Mouse (Mus musculus): ENCODE data around the gene Pycr2. TPM values are rescaled to one million over a fixed set of nuclear protein-coding genes. Genes with fewer than 3 reads are reported as not detected.
A peak's percentile ranks its signal among the peaks of the same experiment; 100 is the strongest.

Gene Pycr2
- polyA plus RNA-seq, 1 experiment from 2014 or later, result 109 TPM

GRCm38 (mm10) chr1:180943032-180943644 is 39.0 kb downstream of the Pycr2 start:
- Histone ChIP-seq H3K27ac (peak overlapping the region; percentile 56), H3K9ac (peak overlapping the region; percentile 88), H3K4me1 (peaks cover 48% of the 10 kb centered on the region), H3K4me2 (peak overlapping the region; percentile 89), H3K4me3 (peak overlapping the region; percentile 83), H3K9me3 (no peaks in the 10 kb centered on the region), H3K27me3 (peaks cover 24% of the 10 kb centered on the region), H3K36me3 (0 out of 2 replicates have a peak, but pooled peaks cover 3% of the 10 kb centered on the region)
- 39% methylated on average over 11 of the region's 11 CpGs for WGBS
- ATAC-seq (ENCODE audit: insufficient number of reproducible peaks, insufficient read depth, low FRiP score, low TSS enrichment, low read depth), result no peak

- H3K27ac ChIP-seq, result no peak overlapping the region
- 0 out of 2 replicates have a peak, but pooled peaks cover 3% of the 10 kb centered on the region for H3K36me3 ChIP-seq
- H3K4me2 ChIP-seq, result 0 out of 2 replicates have a peak overlapping the region, but pooled peaks have one; percentile 89
- no peak overlapping the region for H3K4me3 ChIP-seq
- no peak overlapping the region for H3K9ac ChIP-seq
- peaks cover 22% of the 10 kb centered on the region for H3K27me3 ChIP-seq
- H3K9me3 ChIP-seq, result no peaks in the 10 kb centered on the region
- peaks cover 48% of the 10 kb centered on the region for H3K4me1 ChIP-seq
- ATAC-seq (ENCODE audit: insufficient number of reproducible peaks, insufficient read depth, low FRiP score, low TSS enrichment, low read depth), result no peak
- WGBS, result 81% methylated on average over 1 of the region's 1 CpGs
Measured at GRCm38 (mm10) chr1:180943896-180944295, 39.8 kb downstream of the Pycr2 start.

- 77% methylated on average over 4 of the region's 4 CpGs for WGBS
- H3K27me3 ChIP-seq, result peaks cover 22% of the 10 kb centered on the region
Measured at GRCm38 (mm10) chr1:180944553-180944952, 40.5 kb downstream of the Pycr2 start.

GRCm38 (mm10) chr1:180945001-180945980 is 41.2 kb downstream of the Pycr2 start:
- Histone ChIP-seq H3K4me2 (peak overlapping the region; percentile 47), H3K27ac (peak overlapping the region; percentile 82), H3K27me3 (peaks cover 20% of the 10 kb centered on the region), H3K9ac (peak overlapping the region; percentile 32; the same call in 1 of the 2 replicates), H3K4me1 (peaks cover 48% of the 10 kb centered on the region), H3K4me3 (no peak overlapping the region), H3K9me3 (no peaks in the 10 kb centered on the region), H3K36me3 (peaks cover 13% of the 10 kb centered on the region; the same call in 1 of the 2 replicates)
- 17% methylated on average over 20 of the region's 20 CpGs for WGBS
- ATAC-seq (ENCODE audit: insufficient number of reproducible peaks, insufficient read depth, low FRiP score, low TSS enrichment, low read depth), result peak; percentile 79

More at GRCm38 (mm10) chr1:180944553-180944952, 40.5 kb downstream of the Pycr2 start:
- Histone ChIP-seq H3K4me2 (peak overlapping the region; percentile 47; the same call in 1 of the 2 replicates), H3K4me3 (no peak overlapping the region), H3K9ac (no peak overlapping the region), H3K27ac (peak overlapping the region; percentile 82), H3K36me3 (peaks cover 6% of the 10 kb centered on the region; the same call in 1 of the 2 replicates), H3K4me1 (peaks cover 48% of the 10 kb centered on the region), H3K9me3 (no peaks in the 10 kb centered on the region)
- no peak for ATAC-seq (ENCODE audit: insufficient number of reproducible peaks, insufficient read depth, low FRiP score, low TSS enrichment, low read depth)

- peak overlapping the region; percentile 32 for H3K9ac ChIP-seq
- H3K9me3 ChIP-seq, result no peaks in the 10 kb centered on the region
- H3K4me2 ChIP-seq, result peak overlapping the region; percentile 47; the same call in 1 of the 2 replicates
- WGBS, result 88% methylated on average over 6 of the region's 6 CpGs
- H3K27ac ChIP-seq, result peak overlapping the region; percentile 82
- no peak overlapping the region for H3K4me3 ChIP-seq
- H3K4me1 ChIP-seq, result peaks cover 41% of the 10 kb centered on the region
- peaks cover 8% of the 10 kb centered on the region for H3K27me3 ChIP-seq
- peaks cover 17% of the 10 kb centered on the region for H3K36me3 ChIP-seq
- ATAC-seq (ENCODE audit: insufficient number of reproducible peaks, insufficient read depth, low FRiP score, low TSS enrichment, low read depth), result no peak
Measured at GRCm38 (mm10) chr1:180946448-180946847, 42.4 kb downstream of the Pycr2 start.

GRCm38 (mm10) chr1:180952085-180952746 is 48.1 kb downstream of the Pycr2 start:
- Histone ChIP-seq H3K9ac (no peak overlapping the region), H3K4me3 (no peak overlapping the region), H3K27ac (no peak overlapping the region), H3K36me3 (peaks cover 60% of the 10 kb centered on the region), H3K9me3 (no peaks in the 10 kb centered on the region), H3K27me3 (no peaks in the 10 kb centered on the region), H3K4me1 (peaks cover 12% of the 10 kb centered on the region), H3K4me2 (no peak overlapping the region)
- ATAC-seq (ENCODE audit: insufficient number of reproducible peaks, insufficient read depth, low FRiP score, low TSS enrichment, low read depth), result no peak
- 86% methylated on average over 6 of the region's 6 CpGs for WGBS

- no peak overlapping the region for H3K9ac ChIP-seq
- H3K27me3 ChIP-seq, result no peaks in the 10 kb centered on the region
- ATAC-seq (ENCODE audit: insufficient number of reproducible peaks, insufficient read depth, low FRiP score, low TSS enrichment, low read depth), result no peak
- H3K27ac ChIP-seq, result no peak overlapping the region
- H3K9me3 ChIP-seq, result no peaks in the 10 kb centered on the region
- peaks cover 60% of the 10 kb centered on the region for H3K36me3 ChIP-seq
- WGBS, result 87% methylated on average over 5 of the region's 5 CpGs
- no peak overlapping the region for H3K4me2 ChIP-seq
- peaks cover 12% of the 10 kb centered on the region for H3K4me1 ChIP-seq
- H3K4me3 ChIP-seq, result no peak overlapping the region
Measured at GRCm38 (mm10) chr1:180952808-180953207, 48.7 kb downstream of the Pycr2 start.

GRCm38 (mm10) chr1:180956401-180956800 is 52.3 kb downstream of the Pycr2 start:
- no peak overlapping the region for H3K27ac ChIP-seq
- peaks cover 14% of the 10 kb centered on the region for H3K4me1 ChIP-seq
- H3K9me3 ChIP-seq, result no peaks in the 10 kb centered on the region
- H3K4me3 ChIP-seq, result no peak overlapping the region
- ATAC-seq (ENCODE audit: insufficient number of reproducible peaks, insufficient read depth, low FRiP score, low TSS enrichment, low read depth), result no peak
- H3K27me3 ChIP-seq, result no peaks in the 10 kb centered on the region
- no peak overlapping the region for H3K9ac ChIP-seq
- no peak overlapping the region for H3K4me2 ChIP-seq
- WGBS, result 93% methylated on average over 8 of the region's 8 CpGs
- peaks cover 68% of the 10 kb centered on the region for H3K36me3 ChIP-seq

- H3K9ac ChIP-seq, result no peak overlapping the region
- peaks cover 72% of the 10 kb centered on the region for H3K36me3 ChIP-seq
- ATAC-seq (ENCODE audit: insufficient number of reproducible peaks, insufficient read depth, low FRiP score, low TSS enrichment, low read depth), result no peak
- H3K27me3 ChIP-seq, result no peaks in the 10 kb centered on the region
- 87% methylated on average over 8 of the region's 8 CpGs for WGBS
- peaks cover 14% of the 10 kb centered on the region for H3K4me1 ChIP-seq
- H3K9me3 ChIP-seq, result no peaks in the 10 kb centered on the region
- no peak overlapping the region for H3K4me3 ChIP-seq
- H3K27ac ChIP-seq, result no peak overlapping the region
- H3K4me2 ChIP-seq, result no peak overlapping the region
Measured at GRCm38 (mm10) chr1:180956973-180957381, 52.9 kb downstream of the Pycr2 start.
